Mouse (Mus musculus) heart, adult 2 months (tissue): ENCODE results near the gene Spata16. TPM values are rescaled to one million over a fixed set of nuclear protein-coding genes. Genes with fewer than 3 reads are reported as not detected.

Experiments used
- DNase-seq, 2 experiments: peaks; one replicate each; pipeline ENCODE4 v3.0.0; 2021
- H3K27ac ChIP-seq: fragments of 200-600 bp; 2 replicates; pipeline ENCODE4 v1.8.1; 2022
- H3K27me3 ChIP-seq: fragments of 200-500 bp; 2 replicates; pipeline ENCODE4 v1.6.1; 2012; ENCODE audit warnings: mild to moderate bottlenecking, low read length, inconsistent platforms, mixed read lengths; ENCODE audit not compliant: control insufficient read depth, insufficient read depth
- H3K36me3 ChIP-seq: fragments of 200-500 bp; 2 replicates; pipeline ENCODE4 v1.6.1; 2012; ENCODE audit warnings: low read length, inconsistent platforms; ENCODE audit not compliant: control insufficient read depth, insufficient read depth
- H3K4me1 ChIP-seq: fragments of 200-500 bp; 2 replicates; pipeline ENCODE4 v1.6.1; 2011; ENCODE audit warnings: low read length; ENCODE audit not compliant: control insufficient read depth, insufficient read depth
- H3K4me3 ChIP-seq: fragments of 200-600 bp; 2 replicates; pipeline ENCODE4 v1.8.1; 2022
- H3K79me2 ChIP-seq: fragments of 200-500 bp; replicated peaks from 2 replicates; pipeline ENCODE4 v1.6.1; 2012; ENCODE audit warnings: mild to moderate bottlenecking, inconsistent platforms, low read length, moderate library complexity, mixed read lengths; ENCODE audit not compliant: control insufficient read depth, insufficient read depth
- H3K9ac ChIP-seq: fragments of 200-500 bp; 2 replicates; pipeline ENCODE4 v1.6.1; 2012; ENCODE audit warnings: low read depth, mild to moderate bottlenecking, control low read depth, inconsistent platforms, low read length, mixed read lengths
- CTCF ChIP-seq: fragments of 200-600 bp; IDR thresholded peaks from 2 replicates; pipeline ENCODE4 v1.8.1; 2022; ENCODE audit warnings: antibody characterized with exemption, mild to moderate bottlenecking, moderate library complexity
- EP300 ChIP-seq: fragments of 200-500 bp; IDR thresholded peaks from 2 replicates; pipeline ENCODE4 v1.6.1; 2011; ENCODE audit warnings: low read depth, low read length, control low read depth; ENCODE audit not compliant: insufficient read depth
- POLR2A ChIP-seq: fragments of 200-500 bp; IDR thresholded peaks from 2 replicates; pipeline ENCODE4 v1.6.1; 2011; ENCODE audit warnings: mild to moderate bottlenecking, low read depth, low read length, control low read depth; ENCODE audit not compliant: insufficient read depth
- WGBS: fragments of 180-500 bp; shearing (Covaris S2); methylation state at CpG from one replicate; pipeline ENCODE4 v1.1.7; 2018; 5-methylcytosine and 5-hydroxymethylcytosine counted together
- intact Hi-C: fragments of 180-260 bp; cut with DNase I; formaldehyde crosslinking; loops from one replicate; pipeline ENCODE4 v1.15.1; 2025
- long read RNA-seq: library from polyadenylated mRNA; stranded (forward); transcript quantifications from one replicate; pipeline ENCODE4 v2.0.0, GENCODE M21; 2021
- polyA plus RNA-seq: library from polyadenylated mRNA; depleted of rRNA; stranded (reverse); fragments of >200 nt; gene quantifications from 2 replicates; pipeline ENCODE4 v1.2.3, GENCODE M21; 2012; rRNA removed
- total RNA-seq, 2 experiments: library from RNA; stranded (reverse); gene quantifications; 2 replicates each; pipeline ENCODE4 v1.2.3; 2021

Spata16 gene
- total RNA-seq (not detected), polyA plus RNA-seq (0.09 TPM in 1 of 2 replicates, not detected in the other)
- long read RNA-seq, result 0 reads

DNA sequence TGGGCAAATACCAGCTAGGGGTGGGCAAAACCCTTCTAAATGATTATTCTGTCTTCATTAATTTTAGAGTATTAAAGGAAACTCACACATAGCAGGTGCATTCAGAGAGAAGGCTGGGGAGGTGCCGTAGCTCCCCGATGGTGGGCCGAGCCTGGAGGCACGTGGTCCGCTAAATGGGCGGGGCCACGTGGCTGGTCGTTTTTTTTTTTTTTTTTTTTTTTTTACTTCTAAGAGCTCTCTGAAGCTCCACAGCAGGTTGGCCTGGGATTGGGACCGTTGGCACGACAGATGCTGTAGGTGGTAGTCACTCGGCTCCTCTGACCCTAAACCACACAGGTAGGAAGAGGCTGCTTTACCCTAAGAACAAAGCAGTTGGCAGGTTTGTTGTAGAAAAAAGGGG is at the start of gene Spata16:
Gene Spata16, plus strand, starts transcription at position 219 of the 400 bp plus-strand sequence.
- no peak for DNase-seq
- no peak within 1 kb of the TSS for H3K4me3 ChIP-seq
- H3K79me2 ChIP-seq, result no peaks in the 10 kb centered on the region
- H3K36me3 ChIP-seq, result no peaks in the 10 kb centered on the region
- no peak within 1 kb of the TSS for H3K9ac ChIP-seq
- H3K27ac ChIP-seq, result no peak within 1 kb of the TSS
- intact Hi-C loops, result no loop called here
- H3K4me1 ChIP-seq, result no peaks in the 10 kb centered on the region
- H3K27me3 ChIP-seq, result no peaks in the 10 kb centered on the region
- TF ChIP-seq CTCF, result no peak
- no peak for TF ChIP-seq POLR2A
- TF ChIP-seq EP300, result no peak
- WGBS, result 66% methylated on average over 11 of the region's 11 CpGs

DNA sequence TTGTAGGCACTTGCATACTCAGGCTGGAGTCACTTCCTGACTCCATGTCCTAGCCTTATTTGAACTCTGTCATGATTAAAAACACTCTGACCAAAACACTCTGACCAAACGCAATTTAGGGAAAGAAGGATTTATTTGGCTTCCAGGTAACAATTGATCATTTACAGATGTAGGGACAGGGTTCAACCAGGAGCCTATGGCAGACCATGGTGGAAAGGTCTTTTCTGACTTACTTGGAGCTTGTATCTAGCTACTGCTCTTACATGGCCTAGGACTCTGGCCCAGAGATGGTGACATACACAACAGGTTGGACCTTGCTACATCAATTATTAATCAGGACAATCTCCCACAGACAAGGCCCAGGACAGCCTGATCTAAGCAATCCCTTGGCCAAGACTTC is 32.6 kb upstream of the Spata16 start:
- TF ChIP-seq POLR2A (no peak), EP300 (no peak), CTCF (no peak)

DNA sequence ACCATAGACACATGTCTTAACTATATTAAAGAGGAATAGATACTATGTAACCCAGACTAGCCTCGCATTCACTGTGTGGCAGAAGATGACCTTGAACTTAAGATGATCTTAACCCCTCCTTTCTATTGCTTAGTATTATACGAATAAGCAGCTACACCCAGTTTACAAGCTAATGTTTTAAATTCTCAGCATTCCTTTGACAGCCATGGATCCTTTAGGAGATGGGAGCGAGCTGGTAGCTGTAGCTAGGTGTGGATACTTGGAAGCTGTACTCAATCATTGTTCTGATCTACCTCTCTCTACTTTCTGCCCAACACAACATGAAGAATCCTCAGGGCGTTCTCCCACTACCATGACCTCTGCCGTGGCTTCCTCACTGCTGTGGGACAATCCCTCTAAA is 28.9 kb upstream of the Spata16 start:
- 73% methylated on average over 5 of the region's 5 CpGs for WGBS
- intact Hi-C loops, result no loop called here
- Histone ChIP-seq H3K79me2 (no peaks in the 10 kb centered on the region), H3K36me3 (no peaks in the 10 kb centered on the region), H3K9ac (no peak overlapping the region), H3K27me3 (no peaks in the 10 kb centered on the region), H3K27ac (no peak overlapping the region), H3K4me1 (no peaks in the 10 kb centered on the region), H3K4me3 (no peak overlapping the region)
- DNase-seq, result no peak
- TF ChIP-seq POLR2A (no peak), EP300 (no peak), CTCF (no peak)

More for the DNA sequence above, 32.6 kb upstream of the Spata16 start:
- Histone ChIP-seq H3K27ac (no peak overlapping the region), H3K36me3 (no peaks in the 10 kb centered on the region), H3K9ac (no peak overlapping the region), H3K27me3 (no peaks in the 10 kb centered on the region), H3K79me2 (no peaks in the 10 kb centered on the region), H3K4me3 (no peak overlapping the region), H3K4me1 (no peaks in the 10 kb centered on the region)
- no peak for DNase-seq
- intact Hi-C loops, result no loop called here
- WGBS, result 77% methylated on average over 1 of the region's 1 CpGs

DNA sequence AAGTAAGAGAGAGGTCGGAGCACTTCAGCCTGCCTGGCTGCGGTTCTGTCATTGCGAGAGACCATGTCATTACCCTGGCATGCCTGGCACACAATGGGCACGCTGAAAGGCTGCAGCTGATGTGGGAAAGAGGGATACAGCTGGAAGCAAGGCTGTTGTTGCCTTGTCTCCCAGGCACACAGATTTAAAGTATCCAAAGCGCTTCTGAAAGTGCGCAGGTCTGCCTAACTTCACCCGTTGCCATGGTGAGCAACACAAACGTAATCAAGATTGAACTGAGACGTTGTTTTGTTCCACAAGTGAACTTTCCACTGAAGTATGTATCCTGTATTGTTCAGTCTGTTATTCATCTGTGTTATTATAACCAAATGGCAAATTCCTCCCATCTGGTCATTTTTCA is 1.8 kb downstream of the Spata16 start:
- no peak overlapping the region for H3K4me3 ChIP-seq
- H3K27me3 ChIP-seq, result no peaks in the 10 kb centered on the region
- H3K36me3 ChIP-seq, result no peaks in the 10 kb centered on the region
- 81% methylated on average over 9 of the region's 9 CpGs for WGBS
- no peak for TF ChIP-seq EP300
- no peak for TF ChIP-seq CTCF
- no peak for TF ChIP-seq POLR2A
- intact Hi-C loops, result no loop called here
- no peak overlapping the region for H3K27ac ChIP-seq
- no peaks in the 10 kb centered on the region for H3K4me1 ChIP-seq
- H3K79me2 ChIP-seq, result no peaks in the 10 kb centered on the region
- no peak overlapping the region for H3K9ac ChIP-seq
- DNase-seq, result no peak

DNA sequence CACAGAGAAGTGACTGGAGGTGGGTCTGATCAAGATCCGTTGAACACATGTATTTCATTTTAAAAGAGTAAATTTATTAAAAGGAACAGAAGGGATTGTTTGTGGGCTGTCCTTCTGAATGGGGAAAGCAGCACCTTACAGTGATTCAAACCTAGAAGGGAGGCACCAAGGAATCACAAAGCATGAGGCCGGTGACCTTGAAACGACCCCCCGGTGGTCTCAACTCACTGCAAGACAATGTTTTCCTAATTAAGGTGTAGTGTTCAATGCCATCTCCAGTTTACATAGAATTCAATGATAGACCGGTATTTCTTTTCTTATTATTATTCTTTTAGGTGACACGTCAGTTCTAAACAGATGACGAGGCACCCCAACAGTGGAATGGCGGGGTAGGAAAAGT is 2.4 kb downstream of the Spata16 start:
- 87% methylated on average over 8 of the region's 8 CpGs for WGBS
- Histone ChIP-seq H3K27ac (no peak overlapping the region), H3K4me3 (no peak overlapping the region), H3K9ac (no peak overlapping the region), H3K79me2 (no peaks in the 10 kb centered on the region), H3K27me3 (no peaks in the 10 kb centered on the region), H3K36me3 (no peaks in the 10 kb centered on the region), H3K4me1 (no peaks in the 10 kb centered on the region)
- no peak for TF ChIP-seq EP300
- no peak for TF ChIP-seq POLR2A
- TF ChIP-seq CTCF, result no peak
- intact Hi-C loops, result no loop called here
- DNase-seq, result no peak

DNA sequence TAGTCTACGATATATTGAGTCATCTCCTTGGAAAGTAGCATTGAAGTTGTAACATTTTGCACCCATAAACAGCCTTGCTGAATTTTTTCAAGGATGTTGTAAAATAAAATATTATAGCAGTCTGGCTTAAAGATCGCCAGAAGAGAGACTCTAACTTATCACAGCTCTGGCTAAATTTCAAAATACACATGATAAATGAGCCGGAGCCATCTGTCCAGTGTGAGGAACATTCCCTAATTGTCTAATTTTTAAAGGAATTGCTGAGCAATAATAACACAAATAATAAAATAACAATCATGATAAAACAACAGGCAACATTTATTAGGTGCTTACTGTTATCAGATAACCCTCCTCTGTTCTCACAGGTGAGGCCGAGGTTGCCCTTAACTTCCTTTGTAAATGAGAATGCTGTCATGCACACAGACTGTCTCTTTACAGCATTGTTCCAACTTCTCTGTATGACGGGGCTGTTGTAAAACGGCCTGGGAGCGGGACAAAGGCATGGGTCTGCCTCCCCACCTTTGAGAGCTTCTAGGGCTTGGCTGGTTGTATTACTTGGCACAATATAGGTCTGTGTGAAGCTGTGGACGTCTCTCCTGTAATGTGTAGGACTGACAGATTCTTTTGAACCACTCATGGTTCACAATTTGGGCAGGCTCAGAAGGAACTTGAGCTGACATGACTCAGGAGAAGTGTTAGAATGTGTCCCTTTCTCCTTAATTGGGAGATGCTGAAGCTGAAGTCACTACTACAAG is 3.1 kb downstream of the Spata16 start:
- DNase-seq, result no peak
- TF ChIP-seq EP300, result no peak
- no peak for TF ChIP-seq POLR2A
- TF ChIP-seq CTCF, result no peak
- Histone ChIP-seq H3K9ac (no peak overlapping the region), H3K27ac (no peak overlapping the region), H3K4me3 (no peak overlapping the region), H3K36me3 (no peaks in the 10 kb centered on the region), H3K4me1 (no peaks in the 10 kb centered on the region), H3K27me3 (no peaks in the 10 kb centered on the region), H3K79me2 (no peaks in the 10 kb centered on the region)
- intact Hi-C loops, result no loop called here
- WGBS, result 68% methylated on average over 8 of the region's 8 CpGs
